Mouse (Mus musculus) kidney, adult 18-20 months (tissue): ENCODE measurements around the gene Fras1.

Experiments used
- DNase-seq: peaks from one replicate; pipeline ENCODE4 v3.0.0; 2021

Gene Fras1

DNA sequence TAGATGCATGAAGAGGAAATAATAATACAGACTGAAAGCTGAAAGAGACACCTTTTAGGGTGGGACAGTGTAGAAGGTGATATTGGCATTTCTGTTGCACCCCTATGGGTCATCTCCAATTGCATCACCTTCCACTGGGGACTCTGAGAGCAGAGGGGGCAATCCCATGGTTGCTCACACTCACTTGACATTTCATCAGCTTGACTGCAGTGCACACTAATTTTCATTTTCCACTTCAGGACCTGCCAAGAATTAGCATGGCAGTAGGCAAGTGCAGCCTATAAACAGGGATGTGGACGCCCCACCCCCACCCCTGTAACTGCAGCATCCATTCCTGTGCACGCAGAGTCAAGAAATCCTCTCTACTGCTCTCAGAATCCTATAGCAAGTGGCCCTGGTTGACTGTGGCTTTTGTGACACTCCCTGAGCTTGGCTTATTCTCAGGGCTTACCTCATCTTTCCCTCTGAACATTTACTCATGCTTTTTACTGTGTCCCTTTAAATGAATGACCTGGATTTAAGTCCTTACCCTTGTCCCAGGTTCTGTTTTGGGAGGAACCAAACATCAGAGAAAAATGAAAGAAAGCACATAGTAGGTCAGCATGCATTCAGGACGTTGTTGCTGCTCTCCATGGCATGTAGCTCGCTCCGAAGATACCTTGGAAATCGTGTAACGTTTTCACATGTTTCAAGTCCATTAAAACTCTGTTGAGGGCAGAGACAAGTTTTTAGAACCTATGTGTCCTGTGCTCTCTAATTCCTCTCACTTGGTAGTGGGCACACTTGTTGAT is 120.9 kb downstream of the Fras1 start:
- DNase-seq, result no peak

DNA sequence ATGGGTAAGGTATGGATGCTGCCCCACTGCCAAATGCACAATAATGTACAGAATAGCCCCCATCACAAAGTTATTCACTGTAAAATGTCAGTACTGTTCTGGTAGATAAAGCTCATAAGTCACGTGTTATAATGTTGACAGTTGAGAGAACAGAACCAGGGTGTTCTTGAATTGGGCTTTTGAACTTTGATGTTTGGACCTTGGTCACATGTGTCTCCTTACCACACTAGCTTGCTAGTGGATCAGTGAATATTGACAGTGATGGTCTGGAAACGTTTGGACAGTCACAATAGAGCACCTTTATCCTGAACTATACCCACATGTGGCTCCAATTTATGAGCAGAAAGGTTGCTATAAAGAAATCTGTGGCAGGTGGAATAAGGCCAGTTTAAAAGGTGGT is 124.3 kb downstream of the Fras1 start:
- DNase-seq, result no peak

DNA sequence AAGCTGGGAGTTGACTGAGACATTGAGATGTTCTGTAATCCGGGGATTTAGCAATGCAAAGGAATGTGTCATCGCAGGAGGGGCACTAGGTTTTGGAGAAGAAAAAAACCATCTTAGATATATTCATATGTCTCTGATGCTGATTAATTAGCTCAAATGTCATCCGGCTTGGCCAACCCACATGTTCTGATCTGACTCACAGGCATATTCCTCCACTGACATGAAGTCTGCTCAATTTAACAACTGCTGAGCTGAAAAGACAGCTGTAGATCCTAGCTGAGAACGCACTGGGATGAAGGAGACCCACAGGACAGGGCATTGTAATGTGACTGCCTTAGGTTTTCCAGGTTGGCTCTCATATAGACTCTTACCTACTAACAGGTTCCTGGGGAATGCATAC is 128.0 kb downstream of the Fras1 start:
- DNase-seq, result no peak

DNA sequence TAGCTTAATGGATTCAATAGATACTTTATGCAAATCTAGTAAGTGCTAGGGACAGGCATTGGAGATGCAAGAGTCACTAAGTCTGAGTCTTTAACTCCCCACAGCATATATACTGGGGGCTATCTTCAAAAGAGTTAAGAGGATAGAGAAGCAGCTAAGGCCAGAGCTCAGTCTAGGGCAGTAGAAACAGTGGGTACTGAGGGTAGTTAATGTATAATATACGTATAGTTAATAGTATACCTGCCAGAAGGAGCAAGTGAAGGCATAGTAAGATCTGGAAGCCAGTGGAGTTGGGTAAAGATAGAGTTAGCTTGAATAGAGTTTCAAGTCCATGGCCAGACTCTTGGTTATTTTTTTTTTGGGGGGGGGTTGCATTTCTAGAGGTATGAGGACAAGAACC is 128.6 kb downstream of the Fras1 start:
- DNase-seq, result no peak

DNA sequence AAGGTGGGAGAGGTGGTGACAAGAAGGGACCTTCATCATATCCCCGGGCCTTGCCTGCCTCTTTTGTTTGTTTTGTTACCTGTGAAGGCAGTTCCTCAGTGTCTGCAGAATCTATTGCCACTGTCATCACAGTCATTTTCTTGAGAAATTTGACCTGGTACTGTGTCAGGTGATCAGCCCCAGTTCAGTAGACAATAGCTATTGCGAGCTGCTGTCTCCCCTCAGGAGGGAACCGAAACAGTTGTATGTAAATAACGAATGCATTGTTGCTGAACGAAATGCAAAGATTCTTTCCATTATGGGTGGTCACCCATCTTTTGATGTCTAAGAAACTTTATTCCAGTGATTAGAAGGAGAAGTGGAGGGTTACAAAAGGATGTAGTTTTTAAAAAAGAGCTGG is 137.2 kb downstream of the Fras1 start:
- no peak for DNase-seq

DNA sequence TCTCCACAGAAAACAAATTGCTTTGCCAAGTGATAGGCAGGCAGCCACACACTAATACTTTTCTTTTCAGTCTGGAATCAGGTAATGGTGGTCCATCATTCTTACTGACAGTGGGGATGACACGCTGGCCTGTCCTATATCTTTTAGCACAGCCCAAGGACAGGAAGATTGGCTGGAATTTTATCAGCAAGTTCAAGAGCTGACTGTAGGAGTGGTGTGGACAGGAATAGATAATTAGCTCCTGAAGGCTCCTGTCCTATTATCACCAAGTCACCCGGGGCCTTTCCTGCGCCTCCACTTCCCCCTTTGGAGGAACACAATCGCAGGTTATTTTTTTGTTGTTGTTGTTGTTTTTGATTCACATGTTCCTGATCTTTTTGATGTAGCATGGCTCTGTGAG is 139.6 kb downstream of the Fras1 start:
- no peak for DNase-seq

DNA sequence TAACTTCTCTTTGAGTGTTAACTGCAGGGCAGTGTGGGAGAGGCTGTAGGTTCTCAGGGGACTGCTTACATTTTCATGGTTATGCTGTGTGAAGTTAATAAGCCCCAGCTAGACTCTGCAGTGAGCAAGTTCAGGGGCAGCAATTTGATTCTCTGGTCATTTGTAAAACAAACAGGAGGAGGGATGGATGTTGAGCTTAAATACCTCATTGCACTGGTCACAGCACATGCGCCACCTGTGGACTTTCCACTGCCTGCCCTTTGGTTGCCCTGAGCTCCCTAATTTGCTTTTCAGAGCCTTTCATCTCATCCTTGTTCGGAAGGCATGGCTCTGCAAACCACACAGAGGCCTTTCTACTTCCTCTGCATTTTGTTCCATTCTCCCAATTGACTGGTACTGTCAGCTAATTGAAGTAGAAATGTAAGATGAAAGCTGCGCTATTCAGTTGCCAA is 142.1 kb downstream of the Fras1 start:
- DNase-seq, result no peak

DNA sequence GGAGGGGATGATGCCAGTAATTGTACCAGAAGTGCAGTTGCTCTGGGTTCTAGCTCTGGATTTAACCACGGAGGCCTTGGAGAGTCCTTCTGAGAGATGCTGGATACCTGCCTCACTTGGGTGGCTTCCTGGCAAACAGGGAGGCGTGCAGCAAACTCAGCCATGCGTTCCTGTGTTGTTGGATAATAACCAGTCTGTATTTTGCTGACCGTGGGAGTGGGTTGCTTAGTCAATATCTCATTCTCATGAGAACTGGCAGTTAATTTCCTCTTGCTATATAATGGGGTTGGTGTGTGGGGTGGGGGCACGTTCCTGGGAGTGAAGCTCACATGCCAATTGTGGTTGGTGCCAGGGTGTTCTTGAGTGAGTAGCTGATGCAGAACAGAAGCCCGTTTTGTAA is 142.6 kb downstream of the Fras1 start:
- peak; percentile 25 for DNase-seq

DNA sequence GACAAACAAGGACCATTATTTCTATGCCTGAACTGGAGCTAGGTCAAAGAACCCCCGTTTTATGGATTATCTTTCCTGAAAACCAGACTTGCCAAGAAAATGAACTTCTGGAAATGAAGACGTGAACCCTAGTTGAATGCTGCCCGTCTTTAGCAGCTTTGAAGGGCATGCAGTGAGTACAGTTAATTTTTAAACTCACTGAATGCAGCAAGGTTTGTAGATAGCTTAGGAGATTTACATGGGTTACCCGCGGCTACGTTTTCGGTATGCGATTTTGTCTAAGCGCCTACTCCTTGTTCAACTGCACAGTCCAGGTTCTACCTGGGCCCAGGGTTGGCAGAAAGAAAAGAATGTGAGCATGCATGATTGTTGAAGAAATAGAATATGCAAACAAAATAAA is 147.8 kb downstream of the Fras1 start:
- DNase-seq, result no peak

DNA sequence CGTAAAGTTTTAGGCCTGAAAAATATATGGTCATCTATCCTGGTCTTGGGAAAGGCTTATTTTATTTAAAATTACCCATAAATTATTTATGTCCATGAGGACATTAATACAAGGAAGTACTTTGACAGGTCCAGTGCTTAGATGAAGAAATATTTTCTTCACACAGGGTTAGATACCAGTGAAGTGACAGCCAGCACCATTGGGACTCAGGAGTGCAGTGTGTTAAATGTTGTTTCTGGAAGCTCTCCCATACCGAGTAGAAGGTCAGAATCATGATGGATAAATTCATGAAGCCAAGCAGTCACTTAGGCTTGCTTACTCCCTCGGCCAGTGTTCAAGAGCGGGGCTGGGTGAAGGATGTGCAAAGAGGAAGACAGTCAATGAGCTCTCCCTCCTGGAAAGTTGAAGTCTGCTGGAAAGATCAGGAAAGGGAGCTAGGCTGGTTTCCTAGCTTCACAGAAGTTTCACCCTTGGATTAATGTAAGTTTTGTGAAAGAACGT is 149.2 kb downstream of the Fras1 start:
- no peak for DNase-seq

DNA sequence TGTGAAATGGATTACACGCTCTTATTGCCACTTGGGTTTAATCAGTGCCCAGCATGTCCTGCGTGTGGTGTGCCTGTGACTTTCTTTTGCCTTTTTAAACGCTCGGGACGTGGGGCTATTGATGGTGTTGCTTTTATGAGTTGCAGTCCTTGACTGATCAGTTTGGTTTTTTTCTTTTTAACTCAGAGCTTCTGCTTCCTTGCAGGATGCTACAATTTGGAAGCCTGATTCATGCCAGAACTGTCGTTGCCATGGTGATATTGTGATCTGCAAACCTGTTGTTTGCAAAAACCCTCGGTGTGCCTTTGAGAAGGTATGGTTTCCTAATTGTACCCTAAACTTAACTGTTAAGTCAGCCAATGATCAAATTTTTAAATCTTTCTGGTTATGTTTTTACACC is 154.5 kb downstream of the Fras1 start:
- no peak for DNase-seq

DNA sequence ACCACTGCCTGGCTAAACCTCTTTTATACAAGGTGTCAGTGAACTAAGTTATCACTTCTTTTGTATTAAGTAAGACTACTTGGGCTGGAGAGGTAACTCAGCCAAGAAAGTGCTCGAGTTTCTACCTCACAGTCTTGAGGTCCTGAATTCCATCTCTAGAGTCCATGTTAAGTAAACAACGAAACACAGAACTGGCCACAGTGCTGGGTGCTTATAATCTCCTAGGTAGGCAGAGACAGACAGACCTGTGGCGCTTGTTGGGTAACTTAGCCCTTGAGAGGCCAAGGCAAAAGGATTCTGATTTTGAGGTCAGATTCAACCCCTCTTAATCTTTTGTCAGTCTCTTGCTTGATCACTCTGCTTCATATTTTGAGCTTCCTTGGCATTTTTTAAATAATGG is 156.8 kb downstream of the Fras1 start:
- no peak for DNase-seq

DNA sequence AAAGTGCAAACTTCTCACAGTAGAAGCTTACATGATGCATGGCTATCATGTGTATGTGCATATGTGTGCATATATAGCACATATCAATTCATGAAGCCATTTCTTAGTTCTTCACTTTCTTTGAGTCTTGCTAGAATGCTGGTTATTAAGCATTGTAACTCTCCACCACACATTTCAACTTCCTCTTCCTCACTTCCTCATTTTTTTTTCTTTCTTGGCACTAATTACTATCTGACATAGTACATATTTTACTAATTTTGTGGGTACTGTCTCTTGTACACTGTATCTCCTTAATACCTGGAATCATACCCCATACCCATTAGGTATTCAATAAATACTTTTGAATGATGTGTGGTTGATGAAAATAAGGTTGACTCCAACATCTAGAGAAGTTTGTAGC is 158.2 kb downstream of the Fras1 start:
- DNase-seq, result no peak

DNA sequence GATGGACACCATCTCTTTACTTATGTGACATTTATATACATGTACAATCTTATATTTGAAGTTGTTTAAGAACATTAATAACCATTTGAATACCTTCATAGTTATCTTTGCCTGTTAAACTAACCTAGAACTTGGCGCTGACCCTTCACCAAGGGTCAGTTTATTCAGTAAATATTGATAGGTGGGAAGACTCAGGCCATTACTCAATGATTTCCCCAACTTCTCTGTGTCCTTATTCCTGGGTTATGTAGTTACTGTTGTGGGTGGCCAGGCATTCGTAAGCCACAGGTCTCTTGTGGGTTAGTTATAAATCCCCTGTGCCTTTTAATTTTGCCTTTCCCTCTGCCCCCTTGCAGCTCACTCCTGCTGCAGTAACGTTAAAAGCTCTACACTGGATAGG is 162.8 kb downstream of the Fras1 start:
- DNase-seq, result no peak

DNA sequence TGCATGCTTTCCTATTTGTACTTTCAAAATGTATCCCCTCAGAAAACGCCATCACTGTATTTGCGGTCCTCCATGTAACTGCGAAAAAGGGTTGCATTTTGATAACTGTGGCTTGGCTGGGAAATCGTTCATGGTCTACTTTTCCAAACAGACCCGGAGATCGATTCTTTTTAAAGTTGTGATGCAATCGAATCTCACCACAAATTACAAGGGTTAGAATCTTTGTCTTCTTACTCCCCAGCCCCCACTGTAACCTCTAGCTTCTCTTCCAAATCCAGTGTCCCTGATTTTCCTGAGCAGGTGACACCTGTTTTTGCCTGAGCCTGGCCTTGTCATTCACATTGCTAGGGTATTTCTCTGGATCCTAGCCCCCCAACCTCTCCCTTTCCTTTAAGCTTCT is 163.2 kb downstream of the Fras1 start:
- no peak for DNase-seq

DNA sequence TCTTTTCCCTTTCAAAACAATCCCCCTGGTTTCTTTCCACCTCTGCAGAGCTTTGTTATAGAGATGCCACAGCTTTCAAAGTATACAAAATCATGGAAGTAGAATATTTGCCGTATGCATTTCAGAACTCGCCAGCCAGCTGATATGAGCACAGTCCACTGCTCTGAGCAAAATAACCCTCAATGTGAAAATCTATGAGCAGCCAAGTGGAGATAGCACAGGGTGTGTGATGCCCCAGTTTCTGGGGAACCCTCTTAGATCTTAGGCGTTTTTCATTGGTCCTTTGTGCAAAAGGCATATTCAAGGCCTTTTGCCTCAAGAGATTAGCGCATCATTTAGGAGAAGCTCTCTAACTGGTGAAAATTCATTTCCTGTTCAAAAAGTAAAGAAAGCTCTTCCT is 170.4 kb downstream of the Fras1 start:
- DNase-seq, result no peak

DNA sequence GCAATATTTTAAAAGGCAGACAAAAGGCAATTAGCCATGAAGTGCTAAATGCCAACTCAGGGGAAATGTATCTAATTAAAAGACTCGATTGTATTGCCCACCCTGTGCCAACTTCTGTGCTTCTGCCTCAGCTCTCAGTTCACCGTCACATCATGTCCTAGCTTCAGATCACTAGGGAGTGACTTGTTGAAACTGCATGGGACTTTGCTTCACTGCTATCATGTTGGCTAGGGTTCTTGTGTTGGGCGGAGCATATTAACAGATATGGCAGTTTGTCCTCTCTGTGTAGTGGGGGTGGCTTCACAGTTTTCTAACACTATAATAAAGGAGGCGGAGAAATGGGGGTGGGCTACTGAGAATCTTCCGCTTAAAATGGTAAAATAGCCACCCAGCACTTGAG is 172.2 kb downstream of the Fras1 start:
- no peak for DNase-seq

DNA sequence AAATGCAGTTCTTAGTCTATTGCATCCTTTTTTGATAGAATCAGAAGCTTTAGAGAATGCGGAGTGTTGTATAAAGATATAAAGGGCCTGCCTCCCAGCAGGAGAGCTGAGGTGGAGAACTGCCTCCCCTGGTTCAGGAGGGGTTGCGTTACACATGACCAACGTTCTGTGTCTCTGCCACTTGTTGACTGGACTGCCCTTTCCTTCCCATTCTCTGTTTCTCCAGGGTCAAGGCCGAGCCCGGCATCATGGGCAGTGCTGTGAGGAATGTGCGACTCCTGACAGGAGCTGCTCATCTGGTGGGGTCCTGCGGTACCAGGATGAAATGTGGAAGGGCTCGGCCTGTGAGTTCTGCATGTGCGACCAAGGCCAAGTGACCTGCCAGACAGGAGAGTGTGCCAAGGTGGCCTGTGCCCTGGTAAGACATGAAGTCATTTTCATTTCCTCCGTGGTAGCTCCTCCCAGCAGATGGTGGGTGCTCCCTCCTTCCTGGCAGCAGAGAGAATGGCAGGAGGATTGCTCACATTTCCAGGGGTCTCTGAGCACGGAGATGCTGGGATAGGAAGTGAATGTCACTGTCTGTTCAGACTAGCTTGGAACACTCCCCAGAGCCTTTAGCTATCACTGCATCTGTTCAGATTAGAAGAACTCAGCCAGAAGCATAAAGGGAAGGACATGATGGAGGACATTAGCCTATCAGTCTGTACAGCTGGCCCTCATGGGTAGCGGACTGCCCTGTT is 181.4 kb downstream of the Fras1 start:
- DNase-seq, result peak; percentile 12

DNA sequence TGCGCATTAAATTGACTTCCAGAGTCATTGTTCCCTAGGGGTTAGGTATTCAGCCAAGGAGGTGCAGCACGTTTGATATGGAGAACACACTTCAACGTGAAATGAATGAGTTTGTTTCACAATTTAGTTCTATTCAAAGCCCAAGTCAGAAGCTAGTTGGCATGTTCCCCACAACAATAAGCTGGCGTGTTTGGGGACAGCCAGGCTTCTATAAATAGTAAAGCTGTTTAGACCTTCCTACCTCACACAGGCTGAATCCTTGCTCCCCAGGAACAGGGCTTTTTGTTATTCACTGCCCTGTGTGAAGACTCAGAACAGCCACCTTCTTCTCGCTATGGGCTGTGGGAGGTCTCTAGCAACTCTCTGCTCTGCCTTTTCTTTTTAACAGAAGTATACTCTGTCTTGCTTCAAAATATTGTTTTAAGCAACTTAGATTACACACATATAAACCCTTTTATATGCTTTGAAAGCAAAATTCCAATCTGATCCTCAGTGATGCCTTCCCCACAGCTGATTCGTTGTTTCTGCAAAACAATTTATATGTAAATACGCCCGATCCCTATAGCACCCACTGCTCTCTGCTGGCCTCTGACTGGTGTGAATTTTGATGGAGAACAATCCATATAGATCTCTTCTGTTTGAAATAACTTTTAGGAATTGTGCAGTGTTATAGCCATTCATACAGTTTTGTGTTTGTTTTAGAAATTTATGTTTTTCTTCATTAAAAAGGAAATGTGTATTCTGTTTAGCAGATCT is 184.5 kb downstream of the Fras1 start:
- DNase-seq, result no peak

DNA sequence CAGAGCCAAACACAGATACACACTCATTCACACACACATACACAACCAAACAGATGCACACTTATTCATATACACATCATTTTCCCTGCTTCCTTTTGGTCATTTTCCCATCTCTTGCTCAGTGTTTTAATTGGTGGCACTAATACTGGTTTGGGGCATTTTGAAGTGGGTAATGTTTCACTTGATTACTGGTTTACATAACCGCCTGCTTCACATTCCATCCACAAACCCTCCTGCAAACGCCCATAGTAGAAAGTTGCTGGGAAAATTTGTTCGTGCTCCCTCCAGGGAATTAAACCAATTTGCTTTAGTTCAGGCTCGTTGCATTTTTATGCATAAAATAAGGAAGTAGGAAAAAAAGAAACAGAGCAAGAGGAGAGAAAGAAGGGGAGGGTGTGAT is 200.8 kb downstream of the Fras1 start:
- DNase-seq, result no peak

DNA sequence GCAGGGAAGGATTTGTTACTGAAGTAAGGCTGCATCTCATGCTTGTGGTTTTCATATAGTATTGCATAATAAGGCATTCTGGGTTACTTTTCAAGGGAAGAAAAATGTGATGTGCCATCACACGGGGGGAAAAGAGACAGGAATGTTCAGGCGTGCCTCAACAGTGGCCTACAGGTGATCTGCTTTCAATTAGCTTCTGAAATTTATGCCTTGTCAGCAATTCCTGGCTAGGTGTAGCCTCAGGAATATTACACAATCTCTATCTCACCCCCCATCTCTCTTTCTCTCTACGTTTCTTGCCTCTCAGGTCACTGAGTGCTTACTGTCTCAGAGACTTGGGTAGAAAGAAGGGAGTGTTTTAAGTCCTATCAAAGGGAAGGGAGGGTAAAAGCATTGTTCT is 204.9 kb downstream of the Fras1 start:
- no peak for DNase-seq

DNA sequence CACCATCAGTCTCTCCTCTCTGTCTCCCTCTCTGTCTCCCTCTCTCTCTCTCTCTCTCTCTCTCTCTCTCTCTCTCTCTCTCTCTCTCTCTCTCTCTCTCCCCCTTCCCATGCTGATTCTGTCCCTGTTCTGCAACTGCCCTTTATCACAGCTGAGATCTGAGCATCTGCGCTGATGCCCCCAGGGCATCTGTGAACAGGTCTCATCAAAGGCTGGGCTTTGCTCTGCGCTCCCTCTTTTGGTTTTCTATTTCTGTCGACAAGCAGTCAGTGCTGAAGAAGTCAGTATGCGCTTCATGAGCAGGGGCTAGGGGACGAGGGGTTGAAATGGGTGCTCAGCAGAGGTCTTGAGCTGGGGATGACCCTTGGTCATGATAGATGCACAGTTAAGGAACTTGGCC is 206.2 kb downstream of the Fras1 start:
- no peak for DNase-seq

DNA sequence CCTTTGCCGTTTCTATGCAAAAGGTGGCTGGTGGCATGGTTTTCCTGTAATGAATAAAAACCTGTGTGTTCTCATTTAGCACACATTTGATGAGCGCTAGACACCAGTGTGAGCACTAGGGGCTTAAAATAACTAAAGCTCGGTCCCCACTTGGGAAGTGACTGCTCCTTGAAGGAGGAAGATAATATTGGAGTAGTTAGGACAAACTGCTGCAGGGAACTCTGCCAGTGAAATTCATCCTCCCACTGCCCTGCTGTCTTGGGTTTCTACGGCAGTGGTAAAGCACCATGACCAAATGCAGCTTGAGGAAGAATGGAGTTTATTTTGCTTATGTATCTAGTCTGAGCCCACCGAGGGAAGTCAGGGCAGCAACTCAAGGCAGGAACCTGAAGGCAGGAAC is 211.0 kb downstream of the Fras1 start:
- no peak for DNase-seq

DNA sequence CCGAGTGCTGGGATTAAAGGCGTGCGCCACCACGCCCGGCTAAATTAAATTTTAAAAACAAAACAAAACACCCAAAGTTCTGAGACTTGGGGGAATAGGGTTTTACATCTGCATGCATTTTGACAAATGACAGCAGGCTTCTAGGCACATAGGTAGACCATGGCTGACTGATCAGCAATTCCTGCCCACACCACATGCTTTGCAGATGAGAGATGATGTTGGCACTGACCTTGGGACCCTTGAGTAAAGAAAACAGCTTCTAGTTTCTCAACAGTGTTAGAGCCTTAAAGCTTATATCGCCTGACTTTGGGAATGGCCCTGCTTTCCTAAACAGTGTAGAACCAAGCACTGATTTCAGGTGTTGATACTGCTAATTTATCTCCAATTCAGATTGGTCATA is 216.9 kb downstream of the Fras1 start:
- DNase-seq, result no peak
